Mouse (Mus musculus): ENCODE measurements at regions not wholly inside any gene's neighbourhood (a gene's known extent, or its start where the extent isn't known, plus 50 kb on each side); places are given as distances from the start of the nearest gene placed in this dataset.
A peak's percentile ranks its signal among the peaks of the same experiment; 100 is the strongest.

DNA sequence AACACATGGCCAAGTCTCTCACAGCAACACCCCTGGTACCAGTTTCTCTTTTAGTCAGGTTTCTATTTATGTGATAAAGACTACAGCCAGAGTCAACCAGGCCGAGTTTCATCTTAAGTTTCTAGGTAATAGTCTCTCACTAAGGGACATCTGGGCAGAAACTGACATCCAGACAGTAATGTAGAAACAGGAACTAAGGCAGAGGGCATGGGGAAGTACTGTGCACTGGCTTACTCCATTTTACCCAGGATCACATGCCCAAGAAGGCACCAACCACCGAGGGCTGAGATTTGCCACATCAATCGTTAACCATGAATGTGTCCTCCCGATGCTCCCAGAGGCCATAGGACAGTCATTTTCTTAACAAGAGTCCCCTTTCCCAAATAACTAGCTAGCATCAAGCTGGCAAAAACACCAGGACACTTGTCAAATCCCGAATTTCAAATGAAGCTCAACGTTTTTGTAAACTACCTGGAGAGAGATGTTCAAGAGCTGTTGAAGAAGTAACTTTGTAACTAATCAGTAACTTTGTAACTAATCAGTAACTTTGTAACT, 216.9 kb upstream of the Lrig3 start:
- intact Hi-C loops (cut with DNase I) = no loop called here
- Histone ChIP-seq H3K4me3 (no peak overlapping the region), H3K27ac (no peak overlapping the region)
- no peak for DNase-seq
- no peak for TF ChIP-seq CTCF (IDR thresholded peaks at IDR 0.05)

DNA sequence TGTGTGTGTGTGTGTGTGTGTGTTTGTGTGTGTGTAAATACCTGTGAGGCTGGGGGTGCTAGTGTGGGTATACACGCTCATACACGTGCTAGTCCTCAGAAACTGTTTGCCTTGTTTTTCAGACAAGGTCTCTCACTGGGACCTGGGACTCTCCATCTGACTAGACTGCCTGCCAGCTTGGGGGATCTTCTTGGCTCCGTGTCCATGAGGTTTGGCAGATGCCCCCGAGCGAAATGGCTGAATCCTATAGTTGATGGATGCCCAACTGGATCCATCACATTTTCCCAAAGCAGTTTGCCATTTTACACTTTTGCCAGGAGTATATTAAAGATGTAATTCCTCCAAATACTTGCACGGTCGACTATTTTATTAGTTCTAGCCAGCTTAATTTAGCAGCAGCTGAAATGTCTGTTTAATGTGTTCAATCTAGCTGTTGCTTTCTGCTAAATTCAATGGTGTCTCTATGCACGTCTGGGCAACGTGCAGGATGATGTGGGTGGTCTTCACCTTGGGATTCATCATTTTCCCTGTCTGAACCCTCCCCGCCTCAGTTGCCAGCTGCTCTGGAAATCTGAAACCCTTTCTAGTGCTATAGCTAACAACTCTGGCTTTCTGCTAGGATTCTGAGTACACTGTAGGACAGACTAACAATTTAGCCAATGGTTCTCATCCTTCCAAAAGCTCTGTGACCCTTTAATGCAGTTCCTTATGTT, 213.3 kb upstream of the Lrig3 start:
- no peak for DNase-seq
- Histone ChIP-seq H3K27ac (no peak overlapping the region), H3K4me3 (no peak overlapping the region)
- intact Hi-C loops (cut with DNase I) = no loop called here
- TF ChIP-seq CTCF (IDR thresholded peaks at IDR 0.05) = no peak

DNA sequence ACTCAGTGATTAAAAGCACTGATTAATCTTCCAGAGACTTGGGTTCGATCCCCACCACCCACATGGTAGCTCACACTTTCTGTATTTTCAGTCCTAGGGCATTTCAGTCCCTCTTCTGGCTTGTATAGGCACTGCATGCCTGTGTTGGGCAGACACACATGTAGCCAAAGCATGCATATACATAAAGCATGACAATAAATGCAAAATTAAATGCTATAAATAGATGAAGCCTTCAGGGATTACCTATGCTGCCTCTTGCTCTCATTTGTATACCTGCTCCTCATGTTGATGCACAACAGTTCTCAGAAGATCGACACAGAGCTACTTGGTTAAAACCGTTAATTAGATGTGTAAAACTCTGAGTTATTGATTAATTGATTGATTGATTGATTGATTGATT, 206.8 kb upstream of the Lrig3 start:
- Histone ChIP-seq H3K27ac (no peak overlapping the region), H3K4me3 (no peak overlapping the region)
- no peak for TF ChIP-seq CTCF (IDR thresholded peaks at IDR 0.05)
- intact Hi-C loops (cut with DNase I) = no loop called here
- no peak for DNase-seq

DNA sequence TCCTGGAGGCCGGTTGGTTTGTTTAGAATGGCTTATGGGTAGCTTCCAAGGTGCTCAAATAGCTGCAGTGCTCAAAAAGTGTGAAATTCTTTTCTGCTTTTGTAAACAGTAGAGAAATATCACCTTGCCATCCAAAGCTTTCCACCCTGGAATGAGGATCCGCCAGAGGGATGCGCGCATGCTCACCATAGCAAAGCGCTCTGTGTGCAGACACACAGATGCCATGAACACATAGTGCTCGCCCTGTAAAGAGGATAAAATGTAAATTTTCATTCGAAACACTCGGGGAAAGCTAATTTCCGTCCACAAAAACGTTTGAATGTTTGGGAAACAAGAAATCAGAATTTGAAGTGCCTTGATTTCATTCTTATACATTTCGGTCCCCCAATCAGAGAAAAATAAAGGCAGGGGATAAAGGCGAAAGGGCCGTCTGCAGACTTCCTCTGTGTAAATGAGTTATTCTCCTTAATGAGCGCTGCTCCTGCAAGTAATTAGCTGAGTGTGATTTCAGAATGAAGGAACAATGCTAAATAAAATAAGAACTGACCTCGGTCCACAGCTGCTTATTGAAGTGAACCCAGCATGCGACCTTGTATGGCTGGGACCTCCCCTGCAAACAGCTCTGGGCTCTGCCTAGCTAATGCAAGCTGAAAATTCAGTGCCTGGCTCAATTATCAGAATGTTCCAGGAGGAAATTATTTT, 203.4 kb upstream of the Lrig3 start:
- intact Hi-C loops (cut with DNase I) = no loop called here
- no peak for DNase-seq
- H3K27ac ChIP-seq = no peak overlapping the region
- TF ChIP-seq CTCF (IDR thresholded peaks at IDR 0.05) = no peak
- no peak overlapping the region for H3K4me3 ChIP-seq

DNA sequence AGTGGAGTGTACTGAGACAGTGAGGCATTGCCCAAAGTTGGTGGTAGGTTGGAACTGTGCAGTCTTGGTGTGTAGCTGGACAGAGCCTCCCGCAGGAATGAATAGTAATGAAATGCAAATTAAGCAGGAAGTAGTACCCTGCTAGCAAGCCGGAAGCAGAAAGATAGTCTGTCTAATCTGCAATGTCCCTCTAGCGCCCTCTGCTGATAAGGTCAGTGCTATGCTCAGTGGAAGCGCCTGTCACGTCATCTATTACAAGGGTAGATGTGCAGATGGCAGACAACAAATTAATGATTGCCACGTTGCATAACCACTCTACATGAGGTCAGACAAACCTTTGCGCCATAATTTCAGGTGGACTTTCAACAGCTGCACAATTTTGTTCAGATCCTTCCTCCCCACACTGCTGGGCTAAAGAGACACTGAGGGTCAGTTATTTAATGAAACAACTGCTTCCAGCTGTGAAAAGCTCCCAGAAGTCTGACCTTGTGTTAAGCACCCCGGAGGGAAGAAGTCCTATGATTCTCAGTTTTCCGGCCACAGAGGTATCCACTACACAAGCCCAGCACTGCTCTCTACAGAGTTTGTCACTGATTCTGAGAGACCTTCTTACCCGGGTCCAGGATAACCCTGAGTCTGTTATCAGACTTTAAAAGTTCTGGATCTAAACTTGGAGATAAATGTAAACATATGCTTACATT, 201.4 kb upstream of the Lrig3 start:
- intact Hi-C loops (cut with DNase I) = no loop called here
- DNase-seq = peak; percentile 28

DNA sequence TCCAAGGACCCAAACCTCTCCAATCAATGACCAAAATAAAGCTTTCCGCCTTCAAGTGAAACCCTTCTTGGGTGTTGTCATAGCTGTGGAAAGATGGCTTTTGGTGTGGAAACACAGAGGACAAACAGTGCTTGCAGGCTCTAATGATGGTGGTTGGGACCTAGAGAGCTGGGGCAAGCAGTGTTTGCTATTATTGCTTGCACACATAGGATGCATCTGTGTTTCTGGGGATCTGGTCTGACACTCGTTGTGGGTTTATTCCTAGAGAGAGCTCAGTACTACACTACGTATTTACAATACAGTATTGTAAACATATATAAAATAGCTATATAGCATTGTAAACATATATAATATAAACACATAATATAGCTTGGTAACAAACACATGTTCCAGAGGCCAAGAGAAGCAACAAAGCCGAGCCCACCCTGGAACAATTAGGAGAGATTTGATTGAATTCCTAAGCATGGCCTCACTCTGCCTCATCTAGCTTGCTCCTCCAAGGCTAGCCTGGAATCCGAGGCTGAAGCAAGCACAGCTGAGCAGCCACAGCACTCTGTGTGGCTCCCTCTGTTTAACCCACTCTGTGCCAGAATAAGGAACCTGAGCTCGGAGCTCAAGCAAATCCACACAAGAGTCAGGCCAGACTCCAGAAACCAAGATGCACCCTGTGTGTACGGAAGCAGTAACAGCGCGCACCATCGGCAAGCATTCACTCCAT, 200.7 kb upstream of the Lrig3 start:
- H3K27ac ChIP-seq = no peak overlapping the region
- intact Hi-C loops (cut with DNase I) = no loop called here
- DNase-seq = no peak
- no peak overlapping the region for H3K4me3 ChIP-seq
- no peak for TF ChIP-seq CTCF (IDR thresholded peaks at IDR 0.05)

More for the DNA sequence above, 201.4 kb upstream of the Lrig3 start:
- no peak overlapping the region for H3K27ac ChIP-seq
- TF ChIP-seq CTCF (IDR thresholded peaks at IDR 0.05) = peak; percentile 48
- no peak overlapping the region for H3K4me3 ChIP-seq

DNA sequence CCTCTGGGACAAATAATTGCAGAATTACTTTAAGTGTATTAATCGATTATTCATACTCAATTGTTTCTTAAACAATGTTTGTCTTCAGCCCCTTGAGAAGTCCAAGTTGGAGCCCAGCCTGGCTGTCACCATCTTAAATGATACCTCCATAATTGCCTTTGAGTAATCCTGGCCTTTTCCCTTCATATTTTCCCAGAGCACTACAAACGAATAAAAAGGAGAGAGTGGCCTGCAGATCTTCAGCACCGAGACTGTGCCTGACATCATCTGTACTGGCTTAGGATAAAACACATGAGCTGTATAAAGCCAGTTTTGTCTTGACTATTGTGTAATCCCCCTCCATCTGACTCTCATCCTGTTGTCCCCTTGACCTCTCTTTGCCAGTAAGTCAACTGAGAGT, 197.7 kb upstream of the Lrig3 start:
- intact Hi-C loops (cut with DNase I) = no loop called here
- Histone ChIP-seq H3K4me3 (no peak overlapping the region), H3K27ac (no peak overlapping the region)
- no peak for DNase-seq
- no peak for TF ChIP-seq CTCF (IDR thresholded peaks at IDR 0.05)

DNA sequence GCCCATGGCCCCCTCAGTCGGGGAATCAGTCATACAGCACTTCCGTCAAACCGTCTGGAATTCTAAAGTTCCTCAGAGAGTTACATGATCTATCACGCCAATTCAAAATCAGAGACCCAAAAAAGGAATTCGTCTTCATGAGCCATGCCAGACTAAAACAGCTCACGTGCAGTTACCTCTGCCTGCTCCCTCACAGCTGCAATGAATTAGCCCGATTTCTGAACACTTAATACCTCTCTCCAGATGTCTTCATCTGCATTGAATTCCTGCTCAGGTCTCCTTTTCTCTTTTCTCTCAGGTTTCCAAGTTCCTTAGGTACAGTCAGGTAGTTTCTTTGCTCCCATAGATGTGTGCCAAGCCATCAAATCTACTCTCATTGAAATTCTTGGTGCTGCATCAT, 192.4 kb upstream of the Lrig3 start:
- no peak for DNase-seq
- TF ChIP-seq CTCF (IDR thresholded peaks at IDR 0.05) = no peak
- intact Hi-C loops (cut with DNase I) = no loop called here
- no peak overlapping the region for H3K4me3 ChIP-seq
- H3K27ac ChIP-seq = no peak overlapping the region

DNA sequence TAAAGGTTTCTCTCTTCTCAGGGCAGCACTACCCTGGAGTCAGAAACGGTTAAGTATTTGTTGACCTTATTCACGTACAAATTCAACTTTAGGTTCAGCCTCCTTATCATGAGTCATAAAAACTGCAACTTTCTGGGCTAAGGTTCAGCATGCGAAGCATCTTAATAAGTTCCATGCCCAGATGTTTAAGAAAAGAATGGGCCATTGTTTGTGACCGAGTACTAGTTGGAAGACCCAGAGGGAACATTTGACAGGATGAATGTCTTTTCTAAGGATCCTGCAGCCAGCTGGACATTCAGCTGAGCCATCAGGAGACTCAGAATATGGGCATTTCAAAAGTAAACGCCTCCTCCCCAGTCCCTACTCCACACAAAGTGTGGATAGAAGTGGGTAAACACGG, 183.5 kb upstream of the Lrig3 start:
- Histone ChIP-seq H3K27ac (no peak overlapping the region), H3K4me3 (no peak overlapping the region)
- intact Hi-C loops (cut with DNase I) = loop anchor here (5.0 kb wide), 1 partner anchor 550 kb away; no protein-coding TSS in a partner anchor
- no peak for TF ChIP-seq CTCF (IDR thresholded peaks at IDR 0.05)
- DNase-seq = no peak

DNA sequence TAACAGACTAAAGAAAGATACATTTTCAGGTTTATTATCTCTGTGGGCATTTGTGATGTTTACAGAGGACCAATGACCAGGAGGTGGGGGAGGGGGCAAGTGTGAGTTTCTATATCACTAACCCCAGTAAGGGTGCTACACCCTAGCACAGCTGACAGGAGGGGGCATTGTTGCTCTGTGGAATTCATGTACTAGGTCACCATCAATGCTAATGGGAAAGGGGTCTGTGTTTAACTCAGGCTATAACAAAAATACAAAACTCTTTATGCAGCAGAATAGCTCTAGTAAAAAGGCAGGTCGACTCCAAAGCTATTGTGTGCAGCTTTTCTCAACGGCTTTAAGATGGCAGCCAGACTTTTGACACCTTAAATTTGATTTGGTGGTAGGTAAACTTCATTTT, 181.1 kb upstream of the Lrig3 start:
- DNase-seq = peak; percentile 32
- Histone ChIP-seq H3K27ac (no peak overlapping the region), H3K4me3 (no peak overlapping the region)
- peak; percentile 56 for TF ChIP-seq CTCF (IDR thresholded peaks at IDR 0.05)
- intact Hi-C loops (cut with DNase I) = loop anchor here (2.0 to 5.0 kb wide), 2 partner anchors 210 to 547 kb away; no protein-coding TSS in a partner anchor

DNA sequence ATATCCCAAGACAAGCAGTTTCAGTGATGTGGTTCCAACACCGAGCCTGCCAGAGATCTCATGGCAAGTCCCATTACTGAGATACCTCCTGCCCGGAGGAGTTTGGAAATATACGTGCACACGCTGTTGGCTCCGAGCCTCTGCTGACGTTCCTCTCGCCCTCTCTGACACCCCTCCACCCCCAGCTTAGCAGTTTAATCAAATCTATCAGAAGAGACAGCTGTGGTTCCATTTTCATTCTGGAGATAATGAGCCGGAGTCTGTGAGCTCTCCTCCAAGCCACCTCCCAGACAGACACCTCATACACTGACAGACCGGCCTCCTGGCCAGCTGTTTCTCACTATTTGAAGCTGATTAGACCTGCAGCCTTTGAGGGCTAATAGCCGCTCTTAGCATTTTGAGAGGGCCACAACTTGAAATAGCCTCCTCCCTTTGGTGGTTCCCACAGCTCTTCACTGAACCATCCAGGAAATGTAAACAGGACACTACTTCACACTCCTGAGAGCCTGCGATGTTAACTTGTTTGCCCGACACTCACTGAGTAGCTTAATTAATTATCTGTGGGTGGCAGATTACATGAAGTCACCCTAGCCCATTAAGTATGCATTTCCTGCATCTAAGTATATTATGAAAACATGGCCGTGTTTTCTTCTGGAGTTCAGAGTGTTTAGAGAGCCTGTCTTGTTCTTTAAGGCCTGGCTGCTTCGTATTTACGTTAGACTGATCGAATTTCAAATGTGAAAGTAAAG, 180.3 kb upstream of the Lrig3 start:
- peak; percentile 16 for DNase-seq
- H3K4me3 ChIP-seq = peak overlapping the region; percentile 63
- TF ChIP-seq CTCF (IDR thresholded peaks at IDR 0.05) = no peak

More for the DNA sequence above, 180.3 kb upstream of the Lrig3 start:
- no peak overlapping the region for H3K27ac ChIP-seq
- intact Hi-C loops (cut with DNase I) = loop anchor here (2.0 kb wide), 1 partner anchor 209 kb away; no protein-coding TSS in a partner anchor

Data from gastrocnemius, adult 2 months (tissue).